Mouse (Mus musculus): ENCODE results near the gene Ackr2. TPM values are rescaled to one million over a fixed set of nuclear protein-coding genes. Genes with fewer than 3 reads are reported as not detected.

Gene Ackr2
- polyA plus RNA-seq, 1 experiment from 2014 or later = 0.46 TPM

DNA sequence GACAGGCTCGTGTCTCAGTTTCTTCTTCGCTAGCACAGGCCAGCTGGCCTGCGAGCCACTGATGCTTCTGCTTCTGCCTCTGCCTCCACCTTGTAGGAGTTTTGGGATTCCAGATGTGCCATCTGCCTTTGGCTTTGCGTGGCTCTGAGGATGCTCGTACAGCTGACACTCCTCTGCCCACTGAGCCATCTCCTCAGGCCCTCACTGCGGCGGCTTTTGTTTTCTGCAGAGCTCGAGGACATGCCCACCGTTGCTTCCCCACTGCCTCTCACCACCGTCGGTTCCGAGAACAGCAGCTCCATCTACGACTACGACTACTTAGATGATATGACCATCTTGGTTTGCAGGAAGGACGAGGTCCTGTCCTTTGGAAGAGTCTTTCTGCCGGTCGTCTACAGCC, 10.2 kb downstream of the Ackr2 start:
- no peaks in the 10 kb centered on the region for H3K36me3 ChIP-seq
- no peak overlapping the region for H3K9ac ChIP-seq
- H3K27me3 ChIP-seq (replicated peaks) = no peaks in the 10 kb centered on the region
- H3K4me1 ChIP-seq (replicated peaks) = no peaks in the 10 kb centered on the region
- no peak overlapping the region for H3K4me2 ChIP-seq (replicated peaks)
- ATAC-seq = no peak
- no peak overlapping the region for H3K4me3 ChIP-seq (replicated peaks)
- no peaks in the 10 kb centered on the region for H3K9me3 ChIP-seq
- WGBS = 90% methylated on average over 17 of the region's 17 CpGs
- no peak overlapping the region for H3K27ac ChIP-seq

DNA sequence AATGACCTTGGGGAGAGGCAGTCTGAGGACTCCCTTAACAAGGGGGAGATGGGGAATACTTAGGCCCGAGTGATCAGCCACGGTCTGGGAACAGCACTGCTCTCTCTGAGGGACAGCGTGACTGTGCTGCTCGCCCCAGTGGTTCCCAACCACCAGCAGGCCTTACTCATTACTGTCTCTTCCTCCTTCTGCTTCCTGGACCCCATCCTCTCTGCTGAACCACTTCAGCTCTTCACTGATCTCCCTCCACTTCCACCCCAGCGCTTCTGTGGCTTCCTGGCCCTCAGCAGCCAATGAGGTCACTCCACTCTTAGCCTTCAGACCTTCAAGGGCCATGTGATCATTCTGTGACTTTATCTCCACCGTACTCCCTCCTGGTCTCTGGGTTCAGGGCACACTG, 11.5 kb downstream of the Ackr2 start:
- no peaks in the 10 kb centered on the region for H3K4me1 ChIP-seq (replicated peaks)
- WGBS = 80% methylated on average over 6 of the region's 6 CpGs
- H3K4me3 ChIP-seq (replicated peaks) = no peak overlapping the region
- no peak overlapping the region for H3K27ac ChIP-seq
- no peaks in the 10 kb centered on the region for H3K9me3 ChIP-seq
- no peaks in the 10 kb centered on the region for H3K36me3 ChIP-seq
- H3K4me2 ChIP-seq (replicated peaks) = no peak overlapping the region
- H3K9ac ChIP-seq = no peak overlapping the region
- ATAC-seq = no peak
- H3K27me3 ChIP-seq (replicated peaks) = no peaks in the 10 kb centered on the region

DNA sequence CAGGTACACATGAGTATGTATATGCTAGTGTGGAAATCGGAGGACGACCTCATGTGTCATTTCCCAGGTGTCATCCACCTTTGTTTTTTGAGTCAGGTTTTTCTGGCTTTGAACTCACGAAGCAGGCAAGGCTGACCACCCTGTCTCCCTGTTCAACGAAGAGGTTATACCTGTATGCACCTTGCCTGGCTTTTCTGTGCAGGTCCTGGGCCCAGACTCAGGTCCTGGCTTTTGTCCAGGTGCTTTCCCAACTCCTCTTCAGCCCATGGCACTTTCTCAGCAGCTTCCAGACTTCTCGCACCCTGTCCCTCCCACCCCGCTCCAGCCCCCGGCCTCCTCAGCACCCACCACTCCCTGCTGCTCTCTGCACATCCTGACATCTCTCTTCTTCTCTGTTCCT, 13.0 kb downstream of the Ackr2 start:
- H3K4me3 ChIP-seq (replicated peaks) = no peak overlapping the region

GRCm38 (mm10) chr9:121912786-121913185, 14.6 kb downstream of the Ackr2 start:
- H3K4me3 ChIP-seq (replicated peaks) = no peak overlapping the region
- no peak overlapping the region for H3K4me2 ChIP-seq (replicated peaks)
- 92% methylated on average over 4 of the region's 4 CpGs for WGBS
- H3K27me3 ChIP-seq (replicated peaks) = no peaks in the 10 kb centered on the region
- ATAC-seq = no peak
- H3K36me3 ChIP-seq = no peaks in the 10 kb centered on the region
- no peaks in the 10 kb centered on the region for H3K4me1 ChIP-seq (replicated peaks)
- no peak overlapping the region for H3K27ac ChIP-seq
- no peak overlapping the region for H3K9ac ChIP-seq
- no peaks in the 10 kb centered on the region for H3K9me3 ChIP-seq

More for the DNA sequence above, 13.0 kb downstream of the Ackr2 start:
- Histone ChIP-seq H3K27me3 (replicated peaks) (no peaks in the 10 kb centered on the region), H3K4me2 (replicated peaks) (no peak overlapping the region), H3K36me3 (no peaks in the 10 kb centered on the region), H3K27ac (no peak overlapping the region), H3K9ac (no peak overlapping the region), H3K9me3 (no peaks in the 10 kb centered on the region), H3K4me1 (replicated peaks) (no peaks in the 10 kb centered on the region)
- no peak for ATAC-seq
- 88% methylated on average over 7 of the region's 7 CpGs for WGBS

DNA sequence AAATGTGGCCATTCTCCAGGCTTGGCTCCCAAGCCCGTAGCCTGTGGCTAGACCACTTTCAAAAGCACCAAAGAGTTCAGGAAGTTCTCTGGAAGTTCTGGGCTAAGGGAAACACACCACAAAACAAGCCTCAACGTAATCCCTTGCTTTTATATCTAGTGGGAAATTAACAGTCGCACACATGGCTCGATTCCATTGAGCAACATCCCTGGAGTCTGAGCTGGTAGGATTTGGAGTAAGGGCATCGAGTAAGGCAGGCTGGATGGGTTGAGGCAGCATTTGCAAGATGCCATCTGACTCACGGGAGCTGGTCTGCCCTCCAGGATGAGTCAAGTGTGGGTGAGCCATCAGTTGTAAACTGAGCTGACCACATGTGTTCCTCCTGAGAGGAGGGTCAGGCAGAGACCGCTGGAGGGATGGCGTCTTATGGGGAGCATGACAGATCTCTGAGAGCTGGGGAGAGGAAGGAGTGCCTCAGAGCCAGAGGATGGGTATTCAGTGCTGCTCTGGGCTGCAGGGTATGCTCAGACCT, 16.1 kb downstream of the Ackr2 start:
- no peaks in the 10 kb centered on the region for H3K9me3 ChIP-seq
- H3K9ac ChIP-seq = no peak overlapping the region
- ATAC-seq = no peak
- H3K4me3 ChIP-seq (replicated peaks) = no peak overlapping the region
- no peaks in the 10 kb centered on the region for H3K36me3 ChIP-seq
- 77% methylated on average over 8 of the region's 8 CpGs for WGBS
- no peaks in the 10 kb centered on the region for H3K27me3 ChIP-seq (replicated peaks)
- no peaks in the 10 kb centered on the region for H3K4me1 ChIP-seq (replicated peaks)
- H3K27ac ChIP-seq = no peak overlapping the region
- no peak overlapping the region for H3K4me2 ChIP-seq (replicated peaks)

GRCm38 (mm10) chr9:121915056-121915455, 16.9 kb downstream of the Ackr2 start:
- no peak overlapping the region for H3K4me2 ChIP-seq (replicated peaks)
- no peak overlapping the region for H3K27ac ChIP-seq
- no peaks in the 10 kb centered on the region for H3K9me3 ChIP-seq
- H3K4me1 ChIP-seq (replicated peaks) = no peaks in the 10 kb centered on the region
- ATAC-seq = no peak
- WGBS = 90% methylated on average over 10 of the region's 10 CpGs
- no peak overlapping the region for H3K4me3 ChIP-seq (replicated peaks)
- H3K27me3 ChIP-seq (replicated peaks) = no peaks in the 10 kb centered on the region
- no peak overlapping the region for H3K9ac ChIP-seq
- H3K36me3 ChIP-seq = no peaks in the 10 kb centered on the region

DNA sequence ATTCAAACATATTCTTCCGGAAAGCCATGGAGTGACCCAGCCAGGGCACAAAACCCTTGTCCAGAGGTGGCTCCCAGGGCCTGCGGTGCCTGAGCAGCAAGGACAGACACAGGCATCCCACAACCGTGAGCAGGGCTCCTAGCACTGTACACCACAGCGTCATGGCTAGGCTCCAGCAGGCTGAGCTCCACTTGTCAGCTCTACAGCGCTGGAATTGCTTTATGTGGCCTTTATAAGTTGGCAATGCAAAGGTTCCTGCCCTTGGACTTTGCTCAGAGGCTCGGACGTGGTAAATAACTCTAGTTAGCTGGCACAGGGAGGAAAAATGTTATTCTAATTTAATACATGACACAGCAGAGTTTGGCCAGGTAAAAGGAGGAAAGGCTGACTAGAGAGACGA, 17.9 kb downstream of the Ackr2 start, which contains the start of gene Cyp8b1:
Cyp8b1 (minus strand) TSS at position 204 of the 400 bp plus-strand sequence.
- Histone ChIP-seq H3K4me2 (replicated peaks) (no peak within 1 kb of the TSS), H3K9me3 (no peaks in the 10 kb centered on the region), H3K36me3 (no peaks in the 10 kb centered on the region), H3K27ac (no peak within 1 kb of the TSS), H3K4me1 (replicated peaks) (no peaks in the 10 kb centered on the region), H3K4me3 (replicated peaks) (no peak within 1 kb of the TSS), H3K27me3 (replicated peaks) (no peaks in the 10 kb centered on the region), H3K9ac (no peak within 1 kb of the TSS)
- WGBS = 63% methylated on average over 8 of the region's 8 CpGs
- ATAC-seq = peak; percentile 84

- Histone ChIP-seq H3K36me3 (no peaks in the 10 kb centered on the region), H3K27ac (no peak overlapping the region), H3K4me3 (replicated peaks) (no peak overlapping the region), H3K4me1 (replicated peaks) (no peaks in the 10 kb centered on the region), H3K9ac (no peak overlapping the region), H3K27me3 (replicated peaks) (no peaks in the 10 kb centered on the region), H3K4me2 (replicated peaks) (no peak overlapping the region), H3K9me3 (no peaks in the 10 kb centered on the region)
- 76% methylated on average over 10 of the region's 10 CpGs for WGBS
- 0 out of 2 replicates have a peak, but pooled peaks have one; percentile 41 for ATAC-seq
Measured at GRCm38 (mm10) chr9:121919027-121919501, 20.9 kb downstream of the Ackr2 start.

DNA sequence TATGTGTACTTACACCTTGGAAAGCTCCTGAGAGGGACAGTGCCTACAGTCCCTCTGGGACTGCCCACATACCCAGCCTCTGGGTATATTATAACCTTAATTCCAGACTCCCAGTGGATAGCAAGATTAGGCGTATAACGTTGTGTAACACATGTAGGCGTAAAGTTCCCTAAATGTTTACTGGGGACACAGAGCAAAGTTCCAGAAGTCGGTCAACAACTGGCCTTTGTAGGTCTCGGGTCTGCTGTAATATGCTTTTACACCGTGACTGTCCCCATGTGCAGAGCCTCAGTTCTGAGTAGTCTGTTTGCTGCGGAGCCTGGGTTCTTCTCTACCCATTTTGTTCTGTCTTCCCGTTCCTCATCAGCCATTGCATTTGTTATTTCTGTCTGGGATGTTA, 25.3 kb downstream of the Ackr2 start:
- H3K27me3 ChIP-seq (replicated peaks) = no peaks in the 10 kb centered on the region
- 79% methylated on average over 8 of the region's 8 CpGs for WGBS
- no peaks in the 10 kb centered on the region for H3K4me1 ChIP-seq (replicated peaks)
- no peaks in the 10 kb centered on the region for H3K36me3 ChIP-seq
- H3K27ac ChIP-seq = no peak overlapping the region
- ATAC-seq = no peak
- no peak overlapping the region for H3K9ac ChIP-seq
- H3K4me3 ChIP-seq (replicated peaks) = no peak overlapping the region
- no peak overlapping the region for H3K4me2 ChIP-seq (replicated peaks)
- no peaks in the 10 kb centered on the region for H3K9me3 ChIP-seq

DNA sequence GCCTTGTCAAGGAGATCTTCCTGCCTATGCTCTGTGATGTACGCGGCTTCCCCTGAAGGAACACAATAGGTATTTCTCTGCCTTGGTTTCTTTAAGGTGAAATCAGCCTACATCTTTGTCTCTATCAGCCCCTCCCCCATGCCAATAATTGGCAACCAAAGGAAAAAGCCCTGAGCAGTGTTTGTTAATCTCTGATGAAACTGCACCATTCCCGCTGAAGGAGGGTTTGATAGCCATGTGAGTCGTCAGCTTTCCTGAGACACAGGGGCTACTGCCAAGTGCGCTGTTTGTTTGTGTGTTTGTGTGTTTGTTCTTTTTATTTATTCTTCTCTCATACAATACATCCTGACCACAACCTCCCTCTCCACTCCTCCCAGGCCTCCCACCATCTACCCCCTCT, 25.8 kb downstream of the Ackr2 start:
- H3K27ac ChIP-seq = no peak overlapping the region
- H3K9me3 ChIP-seq = no peaks in the 10 kb centered on the region
- no peak overlapping the region for H3K4me3 ChIP-seq (replicated peaks)
- WGBS = 76% methylated on average over 5 of the region's 5 CpGs
- H3K4me2 ChIP-seq (replicated peaks) = no peak overlapping the region
- no peaks in the 10 kb centered on the region for H3K36me3 ChIP-seq
- ATAC-seq = no peak
- no peak overlapping the region for H3K9ac ChIP-seq
- H3K27me3 ChIP-seq (replicated peaks) = no peaks in the 10 kb centered on the region
- H3K4me1 ChIP-seq (replicated peaks) = no peaks in the 10 kb centered on the region

GRCm38 (mm10) chr9:121924901-121925560, 26.9 kb downstream of the Ackr2 start:
- ATAC-seq = no peak
- Histone ChIP-seq H3K27ac (no peak overlapping the region), H3K4me2 (replicated peaks) (no peak overlapping the region), H3K4me1 (replicated peaks) (no peaks in the 10 kb centered on the region), H3K36me3 (no peaks in the 10 kb centered on the region), H3K9me3 (no peaks in the 10 kb centered on the region), H3K4me3 (replicated peaks) (no peak overlapping the region), H3K9ac (no peak overlapping the region), H3K27me3 (replicated peaks) (no peaks in the 10 kb centered on the region)
- 90% methylated on average over 9 of the region's 9 CpGs for WGBS

DNA sequence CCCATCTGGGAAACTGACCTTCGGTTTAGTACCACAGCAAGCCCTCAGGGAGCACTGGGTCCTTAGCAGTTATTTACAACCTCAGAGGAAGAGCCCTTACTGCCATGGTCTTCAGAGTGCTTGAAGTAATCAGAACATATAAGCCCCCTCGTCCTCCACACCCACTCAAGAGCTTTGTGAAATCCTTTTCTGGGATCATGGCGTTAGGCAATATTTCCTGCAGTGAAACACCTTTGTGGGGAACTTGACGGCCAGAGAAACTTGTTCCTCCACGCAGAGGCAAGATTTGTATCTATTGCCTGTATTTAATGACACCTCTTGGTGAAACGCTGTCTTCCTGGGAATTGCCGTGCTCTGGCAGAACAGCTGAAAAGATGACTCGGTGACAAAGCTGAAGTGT, 27.8 kb downstream of the Ackr2 start:
- Histone ChIP-seq H3K4me2 (replicated peaks) (no peak overlapping the region), H3K27ac (no peak overlapping the region)
- WGBS = 58% methylated on average over 8 of the region's 8 CpGs

More for the DNA sequence above, 27.8 kb downstream of the Ackr2 start:
- no peak overlapping the region for H3K9ac ChIP-seq
- H3K4me3 ChIP-seq (replicated peaks) = no peak overlapping the region
- no peaks in the 10 kb centered on the region for H3K36me3 ChIP-seq
- H3K4me1 ChIP-seq (replicated peaks) = no peaks in the 10 kb centered on the region
- no peaks in the 10 kb centered on the region for H3K9me3 ChIP-seq
- ATAC-seq = no peak
- H3K27me3 ChIP-seq (replicated peaks) = no peaks in the 10 kb centered on the region

All from intestine, embryonic 15.5 days (tissue).